Mouse (Mus musculus) ES-Bruce4 (cell line): Measurements from ENCODE around the gene Sema4b.

Experiments
- CTCF ChIP-seq: IDR thresholded peaks from one replicate; pipeline ENCODE4 v1.8.1; 2011; ENCODE audit warnings: low read depth, low read length
- EP300 ChIP-seq: IDR thresholded peaks from 2 replicates; pipeline ENCODE4 v1.6.1; 2011; ENCODE audit warnings: low read depth, low read length; ENCODE audit not compliant: insufficient read depth
- POLR2A ChIP-seq: IDR thresholded peaks from one replicate; pipeline ENCODE4 v1.8.1; 2011; ENCODE audit warnings: low read length; ENCODE audit not compliant: insufficient read depth

GRCm38 (mm10) chr7:80189147-80189933 lies 2.7 kb downstream of the Sema4b start:
- TF ChIP-seq EP300: peak; percentile 89
- no peak for TF ChIP-seq CTCF
- TF ChIP-seq POLR2A: no peak
